ENCODE assay signal across 8 mouse cellular contexts in genomic region chr9:41206717-41207116, GRCm38 (mm10). TPM values are rescaled to one million over a fixed set of nuclear protein-coding genes. Genes with fewer than 3 reads are reported as not detected.
DNase-seq lines count a peak whose midpoint lies in the region; ATAC-seq lines count a peak whose summit lies in the region.
"Had no signal": no experiment of that assay in that cellular context is flagged by ENCODE, and none has a peak within 500 bp of the region (broad histone marks: within the 10 kb centered on the region; RNA-seq: fewer than 3 reads in every experiment).

No protein-coding gene starts in this region.

- H3K4me3 ChIP-seq in heart, embryonic 11.5 days (ENCODE audit: low read depth, low read length): no peak overlapping the region
- peak overlapping the region; percentile 54; the same call in 1 of the 2 replicates for H3K4me3 ChIP-seq in midbrain, embryonic 10.5 days
- H3K4me3 ChIP-seq in midbrain, embryonic 14.5 days (replicated peaks; ENCODE audit: low read depth, low read length): no peak overlapping the region
- no peak overlapping the region for H3K4me3 ChIP-seq in forebrain, embryonic 16.5 days (replicated peaks; ENCODE audit: low read length)
- no peak overlapping the region for H3K4me3 ChIP-seq in neural tube, embryonic 14.5 days (ENCODE audit: low read depth, low read length)

- no peak overlapping the region for H3K4me2 ChIP-seq in heart, embryonic 11.5 days
- no peak overlapping the region for H3K4me2 ChIP-seq in midbrain, embryonic 14.5 days (ENCODE audit: low read length)
- no peak overlapping the region for H3K4me2 ChIP-seq in forebrain, embryonic 16.5 days (ENCODE audit: low read length)
- H3K4me2 ChIP-seq in neural tube, embryonic 14.5 days (ENCODE audit: low read depth, low read length): no peak overlapping the region

- H3K9ac ChIP-seq in heart, embryonic 11.5 days (ENCODE audit: low read depth, low read length): peak overlapping the region; percentile 66; the same call in 1 of the 2 replicates
- H3K9ac ChIP-seq in midbrain, embryonic 14.5 days (replicated peaks; ENCODE audit: low read length): no peak overlapping the region
- H3K9ac ChIP-seq in forebrain, embryonic 16.5 days (replicated peaks; ENCODE audit: low read depth, low read length): no peak overlapping the region
- H3K9ac ChIP-seq in neural tube, embryonic 14.5 days (replicated peaks; ENCODE audit: low read depth, low read length): no peak overlapping the region; the same call in 1 of the 2 replicates

- ATAC-seq in heart, embryonic 11.5 days (replicated peaks; ENCODE audit: insufficient number of reproducible peaks, low FRiP score, low TSS enrichment): no peak
- no peak for ATAC-seq in midbrain, embryonic 14.5 days (ENCODE audit: low FRiP score, low TSS enrichment)
- ATAC-seq in forebrain, embryonic 16.5 days: 0 out of 2 replicates have a peak, but pooled peaks have one; percentile 8
- ATAC-seq in neural tube, embryonic 14.5 days (ENCODE audit: low read depth): no peak

- no peaks in the 10 kb centered on the region for H3K36me3 ChIP-seq in heart, embryonic 11.5 days (ENCODE audit: control insufficient read depth, insufficient read depth, low read length)
- no peaks in the 10 kb centered on the region for H3K36me3 ChIP-seq in midbrain, embryonic 10.5 days
- no peaks in the 10 kb centered on the region for H3K36me3 ChIP-seq in midbrain, embryonic 14.5 days (ENCODE audit: control insufficient read depth, insufficient read depth, low read length)
- no peaks in the 10 kb centered on the region for H3K36me3 ChIP-seq in forebrain, embryonic 16.5 days (ENCODE audit: control insufficient read depth, insufficient read depth)
- no peaks in the 10 kb centered on the region for H3K36me3 ChIP-seq in neural tube, embryonic 14.5 days (ENCODE audit: control insufficient read depth, insufficient read depth, low read length)
- H3K36me3 ChIP-seq: hindbrain, embryonic 15.5 days had no signal

- H3K27ac ChIP-seq in heart, embryonic 11.5 days (ENCODE audit: low read depth, low read length): no peak overlapping the region
- peak overlapping the region; percentile 90 for H3K27ac ChIP-seq in midbrain, embryonic 10.5 days (replicated peaks)
- H3K27ac ChIP-seq in midbrain, embryonic 14.5 days (replicated peaks; ENCODE audit: low read depth, low read length): no peak overlapping the region
- no peak overlapping the region for H3K27ac ChIP-seq in forebrain, embryonic 16.5 days (ENCODE audit: low read length)
- H3K27ac ChIP-seq in neural tube, embryonic 14.5 days (ENCODE audit: low read depth, low read length): peak overlapping the region; percentile 68; the same call in 1 of the 2 replicates

- no peak for DNase-seq in heart, postnatal 36 days
- no peak for DNase-seq in midbrain, embryonic 10.5 days (ENCODE audit: low spot score)
- DNase-seq in midbrain, embryonic 14.5 days: no peak
- DNase-seq in thymus, postnatal 4 days: no peak

- no peaks in the 10 kb centered on the region for H3K27me3 ChIP-seq in heart, embryonic 11.5 days (ENCODE audit: control insufficient read depth, insufficient read depth, low read length)
- no peaks in the 10 kb centered on the region for H3K27me3 ChIP-seq in midbrain, embryonic 10.5 days (ENCODE audit: low read depth, poor library complexity, severe bottlenecking)
- no peaks in the 10 kb centered on the region for H3K27me3 ChIP-seq in midbrain, embryonic 14.5 days (ENCODE audit: control insufficient read depth, insufficient read depth, low read length)
- H3K27me3 ChIP-seq in forebrain, embryonic 16.5 days (replicated peaks; ENCODE audit: control insufficient read depth, insufficient read depth, low read length): no peaks in the 10 kb centered on the region
- H3K27me3 ChIP-seq in neural tube, embryonic 14.5 days (ENCODE audit: control insufficient read depth, insufficient read depth, low read length): no peaks in the 10 kb centered on the region
- H3K27me3 ChIP-seq: hindbrain, embryonic 15.5 days had no signal

- H3K9me3 ChIP-seq in heart, embryonic 11.5 days (replicated peaks; ENCODE audit: control insufficient read depth, low read length): no peaks in the 10 kb centered on the region
- no peaks in the 10 kb centered on the region for H3K9me3 ChIP-seq in midbrain, embryonic 10.5 days (replicated peaks)
- H3K9me3 ChIP-seq in midbrain, embryonic 14.5 days (ENCODE audit: control insufficient read depth, low read length): no peaks in the 10 kb centered on the region
- H3K9me3 ChIP-seq in forebrain, embryonic 16.5 days (ENCODE audit: control insufficient read depth, low read length): no peaks in the 10 kb centered on the region
- no peaks in the 10 kb centered on the region for H3K9me3 ChIP-seq in neural tube, embryonic 14.5 days (ENCODE audit: control insufficient read depth, low read length)
- H3K9me3 ChIP-seq: hindbrain, embryonic 15.5 days had no signal

- H3K4me1 ChIP-seq in heart, embryonic 11.5 days (ENCODE audit: control insufficient read depth, insufficient read depth, low read length): peaks cover 8% of the 10 kb centered on the region; the same call in 1 of the 2 replicates
- H3K4me1 ChIP-seq in midbrain, embryonic 10.5 days: peaks cover 10% of the 10 kb centered on the region
- H3K4me1 ChIP-seq in midbrain, embryonic 14.5 days (ENCODE audit: control insufficient read depth, insufficient read depth, low read length): peaks cover 4% of the 10 kb centered on the region; the same call in 1 of the 2 replicates
- H3K4me1 ChIP-seq in forebrain, embryonic 16.5 days (replicated peaks; ENCODE audit: control insufficient read depth, insufficient read depth, low read length): peaks cover 6% of the 10 kb centered on the region
- H3K4me1 ChIP-seq in neural tube, embryonic 14.5 days (ENCODE audit: control insufficient read depth, insufficient read depth, low read length): peaks cover 8% of the 10 kb centered on the region; the same call in 1 of the 2 replicates

- WGBS in heart, embryonic 11.5 days (ENCODE audit: insufficient replicate concordance): 78% methylated on average over 12 of the region's 12 CpGs
- WGBS in midbrain, embryonic 10.5 days: 89% methylated on average over 12 of the region's 12 CpGs
- 88% methylated on average over 12 of the region's 12 CpGs for WGBS in midbrain, embryonic 14.5 days
- WGBS in forebrain, embryonic 16.5 days: 85% methylated on average over 12 of the region's 12 CpGs
- WGBS in neural tube, embryonic 14.5 days: 79% methylated on average over 12 of the region's 12 CpGs

- intact Hi-C loops in heart, postnatal 36 days (cut with DNase I): no loop called here

RNA-seq across cellular contexts. Expression of gene Ubash3b, which starts 45.2 kb away (rescaled TPM):
- polyA plus RNA-seq in heart, embryonic 11.5 days (2014; fragmentation: Nextera tagmentation; extraction: Ambion mirVana): 15.2 and 15.7 TPM in 2 replicates
- total RNA-seq in heart, postnatal 36 days (2021): under 1 TPM; 0.72 to 0.81 TPM
- 5.8 and 6.3 TPM in 2 replicates for polyA plus RNA-seq in midbrain, embryonic 10.5 days (2016; fragmentation: Nextera tagmentation; extraction: Ambion mirVana)
- polyA plus RNA-seq in midbrain, embryonic 14.5 days (2014; fragmentation: Nextera tagmentation; extraction: Ambion mirVana): 18.9 and 21.3 TPM in 2 replicates
- 14.7 and 15.9 TPM in 2 replicates for polyA plus RNA-seq in forebrain, embryonic 16.5 days (2015; fragmentation: Nextera tagmentation; extraction: Ambion mirVana)
- 26.1 and 32.1 TPM in 2 replicates for polyA plus RNA-seq in neural tube, embryonic 14.5 days (2014; fragmentation: Nextera tagmentation; extraction: Ambion mirVana)

Comparison
In these comparisons a context has a peak if more than half of its experiments do, and no peak if none do; other contexts are left out.
1. H3K27ac ChIP-seq: peak in midbrain, embryonic 10.5 days (single experiment) and neural tube, embryonic 14.5 days (single experiment); none in heart, embryonic 11.5 days (single experiment), midbrain, embryonic 14.5 days (single experiment) and forebrain, embryonic 16.5 days (single experiment).